Mouse (Mus musculus): ENCODE measurements around the gene Stard10.

Gene Stard10

DNA sequence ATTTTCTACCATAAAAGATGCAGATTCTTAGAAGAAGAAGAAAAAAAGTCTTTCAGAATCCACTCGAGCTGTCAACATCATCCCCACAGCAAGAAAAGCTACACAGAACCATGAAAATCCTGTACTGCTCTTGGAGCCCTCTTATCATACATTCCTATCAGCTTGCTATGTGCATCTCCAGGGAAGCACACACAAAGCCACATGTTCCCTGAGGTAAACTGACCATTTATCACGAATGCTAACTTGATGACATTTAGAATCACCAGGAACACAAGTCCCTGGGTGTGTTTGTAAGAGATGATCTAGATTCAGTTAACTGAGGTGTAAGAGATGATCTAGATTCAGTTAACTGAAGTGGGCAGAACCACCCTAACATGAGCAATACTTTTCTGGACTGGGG, 10.0 kb upstream of the Stard10 start:
- DNase-seq = no peak

GRCm38 (mm10) chr7:101309985-101310326, 6.9 kb upstream of the Stard10 start:
- no peak for DNase-seq

- peak; percentile 99 for DNase-seq
Measured at GRCm38 (mm10) chr7:101310327-101311028, 6.4 kb upstream of the Stard10 start.

DNA sequence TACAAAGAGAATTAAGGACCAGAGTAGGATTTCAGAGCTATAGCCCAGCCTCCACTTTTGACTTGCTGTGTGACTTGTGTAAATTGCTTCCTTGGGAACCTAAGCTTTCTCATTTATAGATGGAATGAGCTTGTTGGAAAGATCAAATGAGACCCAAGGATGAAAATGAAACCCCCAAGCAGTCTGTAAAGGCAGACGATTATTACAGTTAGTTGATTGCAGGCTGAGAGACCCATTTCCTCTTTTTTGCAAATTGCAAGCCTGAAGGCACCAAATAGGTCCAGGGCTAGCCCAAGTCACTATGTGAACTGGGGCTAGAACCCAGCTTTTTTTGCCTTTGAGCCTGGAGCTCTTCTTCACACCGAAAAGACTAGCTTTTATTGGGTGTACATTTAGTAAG, 5.8 kb upstream of the Stard10 start:
- DNase-seq = no peak

- peak in 1 of 2 experiments; percentile 61 for DNase-seq
Measured at GRCm38 (mm10) chr7:101313033-101313432, 3.9 kb upstream of the Stard10 start.

DNA sequence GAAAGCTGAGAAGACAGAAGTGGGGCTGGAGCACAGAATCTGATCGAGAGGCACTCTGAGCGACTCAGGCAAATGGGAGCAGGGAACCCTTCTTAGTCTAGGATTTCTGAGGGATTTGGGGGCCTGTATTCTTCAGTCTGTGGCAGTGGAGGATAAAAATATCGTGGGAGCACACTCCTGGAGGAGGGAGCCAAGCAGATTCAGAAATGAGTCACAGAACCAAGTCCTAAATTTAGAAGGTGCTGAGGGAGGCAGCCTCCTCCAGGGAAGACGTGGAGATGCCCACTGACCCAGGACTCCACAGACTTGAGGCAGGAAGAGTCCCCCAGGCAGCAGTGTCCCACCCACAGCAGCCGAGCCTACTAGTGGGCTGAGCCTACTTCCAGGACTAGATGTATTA, 2.5 kb upstream of the Stard10 start:
- DNase-seq = no peak

DNA sequence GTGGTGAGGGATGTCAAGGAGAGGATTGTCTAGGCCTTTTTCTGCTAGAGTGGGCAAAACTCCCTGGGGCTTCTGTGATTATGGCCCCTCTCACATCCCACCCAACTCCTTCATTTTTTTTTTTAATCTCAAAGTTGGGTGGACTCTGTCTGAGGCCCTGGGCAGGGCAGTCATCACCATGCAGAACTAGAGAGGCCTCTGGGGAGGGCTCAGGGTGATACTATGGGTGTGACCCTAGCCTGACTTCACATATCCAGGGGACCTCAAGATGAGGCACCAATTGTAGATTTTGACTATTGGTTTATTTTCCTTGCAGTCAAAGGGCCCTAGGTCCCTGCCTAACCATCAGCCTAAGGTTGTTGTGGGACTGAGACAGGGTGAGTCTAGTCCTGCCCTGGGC, 1.2 kb upstream of the Stard10 start:
- no peak for DNase-seq

GRCm38 (mm10) chr7:101316591-101317001, 290 bp upstream of the Stard10 start:
- no peak for DNase-seq

GRCm38 (mm10) chr7:101318848-101319247, 2.0 kb downstream of the Stard10 start:
- no peak for DNase-seq

DNA sequence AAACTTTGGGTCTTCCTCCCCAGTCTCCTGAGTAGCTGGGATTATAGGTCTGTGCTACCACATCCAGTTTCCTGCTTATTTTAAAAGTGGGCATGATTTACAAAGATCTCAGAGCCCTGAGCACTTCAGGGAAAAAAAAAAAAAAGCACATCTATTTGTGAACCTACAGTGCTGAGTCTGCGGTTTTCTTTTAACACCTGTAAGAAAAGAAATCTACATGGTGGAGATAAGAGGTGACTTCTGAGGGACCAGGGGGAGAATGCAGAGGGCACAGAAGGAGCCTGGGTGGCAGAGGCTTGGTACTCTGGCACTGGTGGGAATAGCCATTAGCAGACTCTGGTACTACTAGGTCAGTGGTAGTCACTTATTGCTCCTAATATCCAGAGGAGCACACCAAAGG, 2.9 kb downstream of the Stard10 start:
- no peak for DNase-seq

DNA sequence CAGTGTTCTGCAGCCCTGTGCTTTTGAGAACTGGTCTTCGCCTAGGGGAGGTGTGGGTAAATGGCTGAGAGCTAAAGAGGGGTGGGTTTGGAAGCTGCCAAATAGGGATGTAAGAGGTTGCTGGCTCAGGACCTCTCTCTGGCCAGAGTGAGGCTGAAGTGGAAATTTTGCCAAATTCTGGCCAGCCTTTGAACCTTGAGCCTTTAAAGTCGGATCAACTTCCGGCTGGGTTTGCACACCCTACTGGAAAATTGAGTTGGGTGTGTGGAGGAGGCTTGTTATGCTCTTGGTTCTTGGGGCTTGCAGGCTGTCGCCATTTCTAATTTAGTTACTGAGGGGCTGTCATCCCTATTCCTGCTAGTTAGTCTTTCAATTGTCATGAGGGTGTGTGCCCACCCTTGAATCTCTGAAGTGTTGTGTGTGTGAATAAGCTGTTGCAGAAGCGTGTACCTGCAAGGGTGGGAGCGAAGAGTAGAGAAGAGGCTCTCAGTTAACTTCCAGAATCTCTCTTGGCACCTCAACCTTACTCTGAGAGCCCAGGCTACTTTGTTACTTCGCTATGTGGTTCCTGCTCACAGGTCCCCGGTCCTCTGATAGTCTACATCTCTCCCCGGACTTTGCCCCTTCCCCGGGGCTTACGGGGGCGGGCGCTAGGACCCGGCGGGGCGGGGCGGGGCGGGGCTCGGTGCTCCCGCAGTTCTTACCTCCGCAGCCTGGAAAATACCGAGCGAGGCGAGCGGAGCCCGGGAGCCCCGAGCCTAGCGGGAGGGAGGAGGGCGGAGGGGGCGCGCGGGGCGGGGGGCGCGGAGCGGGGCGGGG, 3.7 kb downstream of the Stard10 start:
- DNase-seq = peak; percentile 83 to 87

GRCm38 (mm10) chr7:101321218-101321827, 4.4 kb downstream of the Stard10 start:
- DNase-seq = peak; percentile 56 to 70

GRCm38 (mm10) chr7:101323141-101323594, 6.3 kb downstream of the Stard10 start:
- DNase-seq = peak; percentile 67 to 75

- DNase-seq = no peak
Measured at GRCm38 (mm10) chr7:101324142-101324962, 7.5 kb downstream of the Stard10 start.

DNA sequence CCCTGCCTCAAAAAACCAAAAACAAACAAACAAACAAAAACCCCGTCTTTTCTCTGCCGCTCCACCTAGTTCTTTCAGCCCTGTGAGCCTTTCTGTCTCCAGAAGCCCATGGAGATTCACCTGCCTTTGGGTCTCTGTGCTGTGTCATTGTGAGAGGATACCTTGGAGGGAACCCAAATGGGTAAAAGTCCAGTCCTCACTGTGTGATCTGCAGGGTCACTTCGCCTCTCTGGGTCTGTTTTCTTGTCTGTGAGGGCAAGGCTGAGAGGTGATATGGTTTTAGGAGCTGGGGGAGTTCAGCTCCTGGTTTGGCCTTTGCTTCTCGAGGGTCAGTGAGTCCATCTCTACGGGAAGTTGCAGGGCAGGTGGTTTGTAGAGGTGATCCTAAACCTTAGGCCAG, 9.1 kb downstream of the Stard10 start:
- peak; percentile 62 to 84 for DNase-seq

DNA sequence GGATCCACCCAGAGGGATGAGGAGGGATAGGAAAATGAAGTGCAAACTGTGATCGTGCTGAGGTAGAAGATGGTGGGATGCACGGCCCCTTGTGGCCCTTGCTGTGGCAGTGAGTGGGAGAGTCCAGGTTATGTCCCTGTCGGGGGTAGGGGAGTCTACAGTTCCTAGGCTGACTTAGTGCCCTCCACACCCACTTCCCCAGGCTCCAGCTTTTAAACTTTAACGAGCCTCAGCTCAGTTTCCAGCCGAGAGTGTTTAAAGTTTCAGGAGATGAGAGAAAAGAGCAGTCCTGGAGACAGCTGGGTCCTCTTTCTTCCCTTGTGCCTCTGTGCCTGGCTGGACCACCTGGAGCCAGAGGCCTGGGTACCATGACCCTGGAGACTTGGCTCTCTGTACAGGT, 10.4 kb downstream of the Stard10 start:
- peak in 1 of 2 experiments; percentile 59 for DNase-seq

- DNase-seq = no peak
Measured at GRCm38 (mm10) chr7:101327786-101328185, 10.9 kb downstream of the Stard10 start.

GRCm38 (mm10) chr7:101328621-101329158, 11.8 kb downstream of the Stard10 start:
- no peak for DNase-seq

- no peak for DNase-seq
Measured at GRCm38 (mm10) chr7:101329606-101330005, 12.7 kb downstream of the Stard10 start.

DNA sequence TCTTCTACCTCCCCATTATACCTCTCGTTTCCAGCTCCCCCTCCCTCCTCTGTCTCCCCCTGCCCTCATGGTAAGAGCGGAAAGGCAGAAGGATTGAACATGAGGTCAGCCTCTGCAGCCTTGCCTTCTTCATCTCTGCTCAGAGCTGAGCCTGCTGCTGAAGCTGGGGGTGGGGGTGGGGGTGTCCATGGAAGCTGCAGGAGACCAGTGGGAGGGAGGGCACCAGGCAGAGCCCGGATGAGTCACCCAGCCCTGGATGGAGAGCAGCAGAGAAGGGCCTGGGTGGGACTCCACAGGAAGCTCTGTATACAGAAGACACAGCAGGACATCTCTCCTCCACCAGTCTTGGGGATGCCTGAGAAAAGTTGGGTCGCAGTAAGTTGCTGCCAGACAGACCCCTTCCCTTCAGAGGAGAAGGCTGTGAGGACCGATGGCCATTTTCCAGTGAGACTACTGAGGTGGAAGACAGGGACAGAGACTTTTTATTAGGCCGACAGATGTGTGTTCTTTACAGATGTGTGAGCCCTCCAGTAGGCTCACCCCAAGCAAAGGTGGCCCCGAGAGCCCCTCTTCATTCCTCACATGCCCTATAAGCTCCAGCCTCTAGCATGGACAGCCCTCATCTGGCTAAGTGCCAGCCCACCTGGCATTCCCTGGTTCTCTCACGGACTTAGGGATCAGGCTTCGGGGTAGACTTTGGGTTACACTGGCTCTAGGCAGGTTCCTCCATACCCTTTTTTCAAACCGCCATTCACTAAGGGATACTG, 13.4 kb downstream of the Stard10 start:
- no peak for DNase-seq

- no peak for DNase-seq
Measured at GRCm38 (mm10) chr7:101330841-101331173, 13.9 kb downstream of the Stard10 start.

All from kidney, postnatal 36 days (tissue).